In the genomic region with DNA sequence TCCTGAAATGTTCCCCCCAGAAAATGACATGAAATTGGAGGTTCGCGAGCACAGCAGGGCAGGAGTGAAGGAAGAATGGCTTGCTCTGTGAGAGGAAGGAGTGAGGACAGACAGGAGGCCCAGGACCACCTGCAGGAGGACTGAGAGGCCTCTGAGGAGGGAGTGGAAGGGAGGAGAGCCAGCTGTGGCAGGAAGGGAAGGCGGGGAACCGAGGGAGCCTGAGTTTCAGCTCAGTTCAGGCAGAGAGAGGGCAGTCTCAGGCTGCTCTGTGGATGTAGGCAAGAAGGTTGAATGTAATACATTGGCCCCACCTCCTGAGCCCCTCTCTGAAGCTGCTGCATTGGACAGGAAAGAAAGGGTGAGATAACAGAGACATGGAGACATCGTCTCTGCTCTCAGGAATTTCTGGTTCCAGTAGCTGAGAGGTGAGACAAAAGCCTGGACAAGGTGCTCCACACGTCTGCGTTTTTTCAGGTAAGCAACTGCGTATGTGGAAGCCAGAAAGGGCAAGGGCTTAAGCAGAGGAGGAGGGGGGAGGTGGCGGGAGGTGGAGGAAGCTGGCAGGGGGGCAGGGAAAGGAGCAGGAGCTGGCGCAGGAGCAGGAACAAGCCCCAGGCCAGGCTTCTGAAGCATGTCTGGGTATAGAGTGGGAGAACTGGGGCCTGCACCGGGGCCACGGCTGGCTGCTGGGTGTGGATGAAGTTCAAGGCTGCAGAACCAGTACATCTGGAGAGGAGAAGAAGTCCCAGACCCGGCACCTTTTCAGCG, we compare ENCODE assay signal across 17 mouse cellular contexts. TPM values are rescaled to one million over a fixed set of nuclear protein-coding genes. Genes with fewer than 3 reads are reported as not detected.
A peak's percentile ranks its signal among the peaks of the same experiment; 100 is the strongest.
DNase-seq lines count a peak whose midpoint lies in the region; ATAC-seq and TF ChIP-seq lines count a peak whose summit lies in the region.
"Had no signal": no experiment of that assay in that cellular context is flagged by ENCODE, and none has a peak within 500 bp of the region (broad histone marks: within the 10 kb centered on the region; RNA-seq: fewer than 3 reads in every experiment).

A gene (plus strand): TSS at position 233 of the 768 bp plus-strand sequence.

- intact Hi-C loops in left cerebral cortex, postnatal 10 days (cut with DNase I), result no loop called here

- WGBS in lung, embryonic 14.5 days, result 29% methylated on average over 14 of the region's 14 CpGs
- 39% methylated on average over 14 of the region's 14 CpGs for WGBS in kidney, embryonic 16.5 days
- 26% methylated on average over 14 of the region's 14 CpGs for WGBS in limb, embryonic 14.5 days

- H3K27me3 ChIP-seq in lung, embryonic 14.5 days (ENCODE audit: insufficient read depth, low read length), result peaks cover 29% of the 10 kb centered on the region
- peaks cover 32% of the 10 kb centered on the region for H3K27me3 ChIP-seq in kidney, embryonic 16.5 days (ENCODE audit: insufficient read depth, low read length)
- H3K27me3 ChIP-seq in limb, embryonic 14.5 days (ENCODE audit: control insufficient read depth, insufficient read depth, low read length), result peaks cover 25% of the 10 kb centered on the region

- no peak for TF ChIP-seq POLR2A in limb, embryonic 14.5 days (IDR thresholded peaks at IDR 0.05; ENCODE audit: borderline replicate concordance, extremely low read depth, insufficient read depth, insufficient read length)

- no peak within 1 kb of the TSS for H3K4me3 ChIP-seq in lung, embryonic 14.5 days (ENCODE audit: low read depth, low read length)
- no peak within 1 kb of the TSS for H3K4me3 ChIP-seq in kidney, embryonic 16.5 days (ENCODE audit: low read length)
- H3K4me3 ChIP-seq in limb, embryonic 14.5 days (replicated peaks; ENCODE audit: low read length), result no peak within 1 kb of the TSS; the same call in 1 of the 2 replicates
- H3K4me3 ChIP-seq: midbrain, embryonic 15.5 days; neural tube, embryonic 12.5 days had no signal

- no peak within 1 kb of the TSS; the same call in 1 of the 2 replicates for H3K9ac ChIP-seq in lung, embryonic 14.5 days
- H3K9ac ChIP-seq in kidney, embryonic 16.5 days (replicated peaks; ENCODE audit: low read length), result no peak within 1 kb of the TSS
- peak within 1 kb of the TSS; percentile 14; the same call in 1 of the 2 replicates for H3K9ac ChIP-seq in limb, embryonic 14.5 days (ENCODE audit: low read depth, low read length, severe bottlenecking)
- H3K9ac ChIP-seq: midbrain, embryonic 15.5 days; neural tube, embryonic 12.5 days had no signal

- no peak for TF ChIP-seq CTCF in lung, embryonic 14.5 days (IDR thresholded peaks at IDR 0.05; ENCODE audit: low read depth)

- H3K4me1 ChIP-seq in lung, embryonic 14.5 days (ENCODE audit: insufficient read depth), result no peaks in the 10 kb centered on the region
- peaks cover 12% of the 10 kb centered on the region for H3K4me1 ChIP-seq in kidney, embryonic 16.5 days (ENCODE audit: insufficient read depth, low read length)
- peaks cover 24% of the 10 kb centered on the region; the same call in 1 of the 2 replicates for H3K4me1 ChIP-seq in limb, embryonic 14.5 days (ENCODE audit: control insufficient read depth, insufficient read depth, low read length)

- no peaks in the 10 kb centered on the region for H3K9me3 ChIP-seq in lung, embryonic 14.5 days (ENCODE audit: low read depth, low read length)
- no peaks in the 10 kb centered on the region for H3K9me3 ChIP-seq in kidney, embryonic 16.5 days (ENCODE audit: low read length)
- no peaks in the 10 kb centered on the region for H3K9me3 ChIP-seq in limb, embryonic 14.5 days (ENCODE audit: control insufficient read depth, low read length)
- H3K9me3 ChIP-seq: midbrain, embryonic 15.5 days; neural tube, embryonic 12.5 days had no signal

- peak; percentile 8 for DNase-seq in lung, embryonic 14.5 days
- DNase-seq in lung, postnatal 14 days, result no peak
- DNase-seq in kidney, adult 11 months, result peak; percentile 24
- no peak for DNase-seq in limb, embryonic 14.5 days (ENCODE audit: low spot score)
- no peak for DNase-seq in urinary bladder, postnatal 14 days (ENCODE audit: low spot score)
- no peak for DNase-seq in left cerebral cortex, postnatal 10 days (ENCODE audit: extremely low spot score in 1 of 2, low spot score in 2 of 2)
- DNase-seq: adrenal gland, adult 2 months; gastrocnemius, postnatal 14 days; heart, postnatal 4 days; lung, postnatal 10 days; retina, postnatal 1 day; spleen, adult 18-20 months had no signal

- H3K4me2 ChIP-seq in lung, embryonic 14.5 days, result no peak within 1 kb of the TSS
- no peak within 1 kb of the TSS for H3K4me2 ChIP-seq in kidney, embryonic 16.5 days (replicated peaks; ENCODE audit: low read depth, low read length)
- peak within 1 kb of the TSS; percentile 36 for H3K4me2 ChIP-seq in limb, embryonic 14.5 days (replicated peaks; ENCODE audit: low read depth, low read length, severe bottlenecking)
- H3K4me2 ChIP-seq: midbrain, embryonic 15.5 days; neural tube, embryonic 12.5 days had no signal

- ATAC-seq in lung, embryonic 14.5 days (ENCODE audit: insufficient read depth), result peak; percentile 36; the same call in 1 of the 2 replicates
- peak; percentile 66; the same call in 1 of the 2 replicates for ATAC-seq in kidney, embryonic 16.5 days (ENCODE audit: low FRiP score, low TSS enrichment)
- ATAC-seq in limb, embryonic 14.5 days (ENCODE audit: low FRiP score, low read depth), result 0 out of 2 replicates have a peak, but pooled peaks have one; percentile 30
- ATAC-seq in granulocyte monocyte progenitor cell, adult 5-6 weeks (replicated peaks; ENCODE audit: poor library complexity, severe bottlenecking), result no peak
- ATAC-seq: forebrain, embryonic 16.5 days; midbrain, embryonic 15.5 days had no signal

- no peaks in the 10 kb centered on the region for H3K36me3 ChIP-seq in lung, embryonic 14.5 days (ENCODE audit: insufficient read depth)
- H3K36me3 ChIP-seq in kidney, embryonic 16.5 days (ENCODE audit: insufficient read depth, low read length), result no peaks in the 10 kb centered on the region
- no peaks in the 10 kb centered on the region; the same call in 1 of the 2 replicates for H3K36me3 ChIP-seq in limb, embryonic 14.5 days (ENCODE audit: control insufficient read depth, insufficient read depth, low read length)
- H3K36me3 ChIP-seq: midbrain, embryonic 15.5 days; neural tube, embryonic 12.5 days had no signal

- no peak within 1 kb of the TSS for H3K27ac ChIP-seq in lung, embryonic 14.5 days (ENCODE audit: low read depth)
- H3K27ac ChIP-seq in kidney, embryonic 16.5 days (ENCODE audit: low read length), result no peak within 1 kb of the TSS
- H3K27ac ChIP-seq in limb, embryonic 14.5 days (replicated peaks; ENCODE audit: low read depth, low read length), result peak within 1 kb of the TSS; percentile 52
- H3K27ac ChIP-seq: midbrain, embryonic 15.5 days; neural tube, embryonic 12.5 days had no signal

RNA-seq across cellular contexts. Expression of the gene that starts here (rescaled TPM):
- polyA plus RNA-seq in lung, embryonic 14.5 days (2014; fragmentation: Nextera tagmentation; extraction: Ambion mirVana), result 0.12 TPM in 1 of 2 replicates, not detected in the other
- 0.30 and 0.51 TPM in 2 replicates for polyA plus RNA-seq in kidney, embryonic 16.5 days (2015; fragmentation: Nextera tagmentation; extraction: Ambion mirVana)
- 5.9 and 8.6 TPM in 2 replicates for polyA plus RNA-seq in limb, embryonic 14.5 days (2012; rRNA removed)
- 1.1 and 1.2 TPM in 2 replicates for polyA plus RNA-seq in limb, embryonic 14.5 days (2014; fragmentation: Nextera tagmentation; extraction: Ambion mirVana)
- under 1 TPM; 0.43 to 0.75 TPM for total RNA-seq in left cerebral cortex, postnatal 10 days (2021)
- total RNA-seq in granulocyte monocyte progenitor cell, adult 5-6 weeks (2014; fragmentation: Nextera tagmentation), result not detected in 2 replicates
- not detected in 2 replicates for total RNA-seq in granulocyte monocyte progenitor cell, adult 5-6 weeks (2017)
- total RNA-seq: heart, postnatal 4 days had no signal

Comparison
In these comparisons a context has a peak if more than half of its experiments do, and no peak if none do; other contexts are left out.
1. Peak in DNase-seq and ATAC-seq in lung, embryonic 14.5 days; RNA of the gene not detected or under 1 TPM.
2. Peak in ATAC-seq in kidney, embryonic 16.5 days; RNA of the gene not detected or under 1 TPM.